Mouse (Mus musculus): ENCODE results near the gene Dnah8.
"Not testable (repeated sequence)": the region's sequence is repeated elsewhere in the genome, so short reads cannot be mapped to it uniquely, and the experiment has no call there.

Gene Dnah8

GRCm38 (mm10) chr17:30624132-30624531, at the start of gene Dnah8:
TSS of gene Dnah8 (plus strand) at chr17:30624354.
- in situ Hi-C loops (cut with MboI, MseI): not testable (repeated sequence)

- in situ Hi-C loops (cut with MboI, MseI): no loop called here
Observed at GRCm38 (mm10) chr17:30574783-30575075, 49.4 kb upstream of the Dnah8 start.

- in situ Hi-C loops (cut with MboI, MseI): no loop called here
Observed at GRCm38 (mm10) chr17:30575121-30575904, 48.8 kb upstream of the Dnah8 start.

GRCm38 (mm10) chr17:30575941-30576773, 48.0 kb upstream of the Dnah8 start, which contains the start of gene Btbd9:
TSS of gene Btbd9 (minus strand) at chr17:30576488.
- in situ Hi-C loops (cut with MboI, MseI): no loop called here

GRCm38 (mm10) chr17:30576946-30577345, 47.2 kb upstream of the Dnah8 start:
- in situ Hi-C loops (cut with MboI, MseI): no loop called here

- in situ Hi-C loops (cut with MboI, MseI): no loop called here
Observed at GRCm38 (mm10) chr17:30580781-30581180, 43.4 kb upstream of the Dnah8 start.

- in situ Hi-C loops (cut with MboI, MseI): no loop called here
Observed at GRCm38 (mm10) chr17:30581201-30581600, 43.0 kb upstream of the Dnah8 start.

GRCm38 (mm10) chr17:30582313-30582712, 41.8 kb upstream of the Dnah8 start:
- in situ Hi-C loops (cut with MboI, MseI): no loop called here

GRCm38 (mm10) chr17:30583258-30584001, 40.7 kb upstream of the Dnah8 start:
- in situ Hi-C loops (cut with MboI, MseI): no loop called here

- in situ Hi-C loops (cut with MboI, MseI): no loop called here
Observed at GRCm38 (mm10) chr17:30590417-30591198, 33.5 kb upstream of the Dnah8 start.

GRCm38 (mm10) chr17:30594407-30594806, 29.7 kb upstream of the Dnah8 start:
- in situ Hi-C loops (cut with MboI, MseI): no loop called here

- in situ Hi-C loops (cut with MboI, MseI): no loop called here
Observed at GRCm38 (mm10) chr17:30594846-30595245, 29.3 kb upstream of the Dnah8 start.

- in situ Hi-C loops (cut with MboI, MseI): no loop called here
Observed at GRCm38 (mm10) chr17:30597786-30598185, 26.4 kb upstream of the Dnah8 start.

GRCm38 (mm10) chr17:30598300-30598699, 25.9 kb upstream of the Dnah8 start:
- in situ Hi-C loops (cut with MboI, MseI): no loop called here

GRCm38 (mm10) chr17:30602175-30602574, 22.0 kb upstream of the Dnah8 start:
- in situ Hi-C loops (cut with MboI, MseI): no loop called here

GRCm38 (mm10) chr17:30604296-30604695, 19.9 kb upstream of the Dnah8 start:
- in situ Hi-C loops (cut with MboI, MseI): no loop called here

- in situ Hi-C loops (cut with MboI, MseI): no loop called here
Observed at GRCm38 (mm10) chr17:30605001-30605400, 19.2 kb upstream of the Dnah8 start.

GRCm38 (mm10) chr17:30606206-30606605, 17.9 kb upstream of the Dnah8 start:
- in situ Hi-C loops (cut with MboI, MseI): no loop called here

- in situ Hi-C loops (cut with MboI, MseI): no loop called here
Observed at GRCm38 (mm10) chr17:30606634-30607081, 17.5 kb upstream of the Dnah8 start.

GRCm38 (mm10) chr17:30607330-30607729, 16.8 kb upstream of the Dnah8 start:
- in situ Hi-C loops (cut with MboI, MseI): no loop called here

- in situ Hi-C loops (cut with MboI, MseI): no loop called here
Observed at GRCm38 (mm10) chr17:30607909-30608495, 16.2 kb upstream of the Dnah8 start.

Data from regulatory T cell (primary cell).